ENCODE assay signal across 8 mouse cellular contexts in the genomic region with DNA sequence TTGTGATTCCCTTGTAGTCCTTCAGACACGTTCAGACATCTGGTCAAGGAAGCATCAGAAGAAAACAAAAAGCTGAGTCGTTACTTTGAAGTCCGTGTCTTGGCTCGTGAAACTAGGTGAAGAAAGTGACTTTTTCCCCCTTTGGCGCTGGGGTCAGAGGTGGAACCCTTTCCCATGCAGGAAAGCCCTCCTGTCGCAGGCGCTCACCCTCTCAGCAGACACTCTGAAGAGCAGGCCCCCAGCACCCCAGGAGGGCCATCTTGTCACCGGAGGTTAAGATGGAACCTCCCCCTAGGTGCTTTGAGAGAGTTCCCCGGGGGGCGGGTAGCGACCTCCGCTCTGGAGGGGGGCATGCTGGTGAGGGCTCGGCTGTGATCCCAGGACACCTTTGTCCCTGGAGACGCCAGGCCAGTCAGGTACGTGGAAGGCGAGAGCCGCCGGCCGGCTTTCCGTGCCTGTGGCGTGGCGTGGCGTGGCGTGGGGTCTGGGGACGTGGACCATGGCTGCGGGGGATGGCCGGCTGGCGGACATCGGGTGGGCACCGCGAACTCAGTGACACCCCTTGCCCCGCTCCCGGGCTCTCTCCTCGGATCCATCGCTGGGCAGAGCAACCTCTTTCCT. TPM values are rescaled to one million over a fixed set of nuclear protein-coding genes. Genes with fewer than 3 reads are reported as not detected.
DNase-seq lines count a peak whose midpoint lies in the region; ATAC-seq and TF ChIP-seq lines count a peak whose summit lies in the region.

No protein-coding gene starts in this region.

- no peaks in the 10 kb centered on the region for H3K9me3 ChIP-seq in limb, embryonic 11.5 days (ENCODE audit: control insufficient read depth, low read length)
- H3K9me3 ChIP-seq in midbrain, embryonic 11.5 days (ENCODE audit: control insufficient read depth, low read length), result no peaks in the 10 kb centered on the region

- TF ChIP-seq CTCF in spleen, adult 2 months (IDR thresholded peaks at IDR 0.05; ENCODE audit: extremely low read depth, insufficient read depth, insufficient read length, insufficient replicate concordance), result no peak

- WGBS in limb, embryonic 11.5 days, result 0% methylated on average over 34 of the region's 35 CpGs
- 2% methylated on average over 35 of the region's 35 CpGs for WGBS in midbrain, embryonic 11.5 days
- WGBS in spleen, adult 2 months, result 2% methylated on average over 35 of the region's 35 CpGs

- ATAC-seq in common myeloid progenitor, adult 5-6 weeks (replicated peaks; ENCODE audit: low read depth, poor library complexity, severe bottlenecking), result peak; percentile 31
- peak; percentile 50; the same call in 1 of the 2 replicates for ATAC-seq in limb, embryonic 11.5 days (ENCODE audit: insufficient number of reproducible peaks, low FRiP score, low TSS enrichment, low read depth)
- ATAC-seq in midbrain, embryonic 11.5 days (ENCODE audit: low FRiP score), result peak; percentile 59

- peak overlapping the region; percentile 96 for H3K4me3 ChIP-seq in limb, embryonic 11.5 days (ENCODE audit: low read depth, low read length)
- H3K4me3 ChIP-seq in midbrain, embryonic 11.5 days (ENCODE audit: low read depth, low read length), result peak overlapping the region; percentile 94
- H3K4me3 ChIP-seq in spleen, adult 2 months (ENCODE audit: extremely low read depth, insufficient read depth, insufficient read length), result peak overlapping the region; percentile 85

- no peaks in the 10 kb centered on the region for H3K27me3 ChIP-seq in limb, embryonic 11.5 days (ENCODE audit: control insufficient read depth, insufficient read depth, low read length)
- no peaks in the 10 kb centered on the region for H3K27me3 ChIP-seq in midbrain, embryonic 11.5 days (ENCODE audit: control insufficient read depth, insufficient read depth, low read length)
- no peaks in the 10 kb centered on the region for H3K27me3 ChIP-seq in spleen, adult 2 months (ENCODE audit: control insufficient read depth, insufficient read depth, low read length)

- peak overlapping the region; percentile 87 for H3K4me2 ChIP-seq in limb, embryonic 11.5 days (ENCODE audit: low read depth, severe bottlenecking)
- peak overlapping the region; percentile 81 for H3K4me2 ChIP-seq in midbrain, embryonic 11.5 days

- TF ChIP-seq POLR2A in spleen, adult 2 months (IDR thresholded peaks at IDR 0.05; ENCODE audit: low read depth, low read length), result no peak

- peaks cover 3% of the 10 kb centered on the region; the same call in 1 of the 2 replicates for H3K36me3 ChIP-seq in limb, embryonic 11.5 days (ENCODE audit: control insufficient read depth, insufficient read depth, low read length)
- peaks cover 8% of the 10 kb centered on the region for H3K36me3 ChIP-seq in midbrain, embryonic 11.5 days (ENCODE audit: control insufficient read depth, insufficient read depth, low read length)
- peaks cover 3% of the 10 kb centered on the region for H3K36me3 ChIP-seq in spleen, adult 2 months (ENCODE audit: control insufficient read depth, insufficient read depth, low read length)

- peak overlapping the region; percentile 90 for H3K27ac ChIP-seq in limb, embryonic 11.5 days (replicated peaks; ENCODE audit: low read depth, low read length)
- peak overlapping the region; percentile 93 for H3K27ac ChIP-seq in midbrain, embryonic 11.5 days (ENCODE audit: low read depth, low read length)
- peak overlapping the region; percentile 95 for H3K27ac ChIP-seq in spleen, adult 2 months (ENCODE audit: insufficient read depth, low read length)

- peak; percentile 3 to 18 for DNase-seq in left cerebral cortex, adult 18-20 months (ENCODE audit: low spot score in 2 of 2)
- DNase-seq in left cerebral cortex, adult 11 months (ENCODE audit: low spot score), result no peak
- DNase-seq in gastrocnemius, adult 8-10 months (ENCODE audit: low spot score in 2 of 2), result peak; percentile 15 to 31
- DNase-seq in induced T-regulatory cell, adult 2 months (ENCODE audit: low read depth), result peak; percentile 66
- DNase-seq in limb, embryonic 11.5 days (ENCODE audit: low spot score), result peak; percentile 66
- no peak for DNase-seq in midbrain, embryonic 11.5 days (ENCODE audit: low spot score, missing footprints)
- peak in 1 of 2 experiments; percentile 24 for DNase-seq in spleen, adult 2 months (ENCODE audit: low read depth in 1 of 2, low spot score in 2 of 2)

- H3K9ac ChIP-seq in limb, embryonic 11.5 days (ENCODE audit: low read length), result peak overlapping the region; percentile 92
- peak overlapping the region; percentile 96 for H3K9ac ChIP-seq in midbrain, embryonic 11.5 days (ENCODE audit: low read length)

- no peaks in the 10 kb centered on the region; the same call in 1 of the 2 replicates for H3K4me1 ChIP-seq in limb, embryonic 11.5 days (ENCODE audit: control insufficient read depth, insufficient read depth, low read length)
- H3K4me1 ChIP-seq in midbrain, embryonic 11.5 days (ENCODE audit: control insufficient read depth, insufficient read depth, low read length), result peaks cover 11% of the 10 kb centered on the region
- H3K4me1 ChIP-seq in spleen, adult 2 months (ENCODE audit: control insufficient read depth, insufficient read depth, insufficient read length), result peaks cover 8% of the 10 kb centered on the region

RNA-seq across cellular contexts. Expression of gene Tlk2, which starts 2.0 kb away (rescaled TPM):
- total RNA-seq in left cerebral cortex, adult 18-20 months (2021), result 10 to 100 TPM; 49.4 to 53.9 TPM
- 83.9 and 106 TPM in 2 replicates for total RNA-seq in common myeloid progenitor, adult 5-6 weeks (2017)
- 10 to 100 TPM; 37.2 to 49.4 (median 40.8) TPM for total RNA-seq in gastrocnemius, adult 8-10 months (2022)
- polyA plus RNA-seq in limb, embryonic 11.5 days (2014; fragmentation: Nextera tagmentation; extraction: Ambion mirVana), result 29.9 and 30.1 TPM in 2 replicates
- polyA plus RNA-seq in midbrain, embryonic 11.5 days (2014; fragmentation: Nextera tagmentation; extraction: Ambion mirVana), result 29.4 and 33.1 TPM in 2 replicates
- 9.0 and 9.7 TPM in 2 replicates for polyA plus RNA-seq in spleen, adult 2 months (2012; rRNA removed)

RNA-seq across cellular contexts. Expression of gene Gm10842, which starts 33.9 kb away (rescaled TPM):
- not detected for total RNA-seq in left cerebral cortex, adult 18-20 months (2021)
- 6.4 TPM in 1 of 2 replicates, not detected in the other for total RNA-seq in common myeloid progenitor, adult 5-6 weeks (2017)
- not detected for total RNA-seq in gastrocnemius, adult 8-10 months (2022)
- not detected in 2 replicates for polyA plus RNA-seq in limb, embryonic 11.5 days (2014; fragmentation: Nextera tagmentation; extraction: Ambion mirVana)
- polyA plus RNA-seq in midbrain, embryonic 11.5 days (2014; fragmentation: Nextera tagmentation; extraction: Ambion mirVana), result not detected in 2 replicates
- polyA plus RNA-seq in spleen, adult 2 months (2012; rRNA removed), result not detected in 2 replicates

RNA-seq across cellular contexts. Expression of gene Mettl2, which starts 54.4 kb away (rescaled TPM):
- 10 to 100 TPM; 13.0 to 13.7 TPM for total RNA-seq in left cerebral cortex, adult 18-20 months (2021)
- total RNA-seq in common myeloid progenitor, adult 5-6 weeks (2017), result 27.3 and 33.8 TPM in 2 replicates
- 1 to 10 TPM; 7.8 to 8.1 (median 8.0) TPM for total RNA-seq in gastrocnemius, adult 8-10 months (2022)
- 49.8 and 58.5 TPM in 2 replicates for polyA plus RNA-seq in limb, embryonic 11.5 days (2014; fragmentation: Nextera tagmentation; extraction: Ambion mirVana)
- polyA plus RNA-seq in midbrain, embryonic 11.5 days (2014; fragmentation: Nextera tagmentation; extraction: Ambion mirVana), result 41.4 and 46.9 TPM in 2 replicates
- polyA plus RNA-seq in spleen, adult 2 months (2012; rRNA removed), result 8.5 and 10.3 TPM in 2 replicates

Comparison
In these comparisons a context has a peak if more than half of its experiments do, and no peak if none do; other contexts are left out.
1. DNase-seq: peak in left cerebral cortex, adult 18-20 months (2 of 2), gastrocnemius, adult 8-10 months (2 of 2), induced T-regulatory cell, adult 2 months (single experiment) and limb, embryonic 11.5 days (single experiment); none in left cerebral cortex, adult 11 months (single experiment) and midbrain, embryonic 11.5 days (single experiment).
2. Peak in every context shown above with its lines, with median percentiles within 50 percentile points of each other: ATAC-seq, H3K27ac ChIP-seq and H3K4me3 ChIP-seq.